Mouse (Mus musculus): ENCODE measurements around the gene Olfr524. TPM values are rescaled to one million over a fixed set of nuclear protein-coding genes. Genes with fewer than 3 reads are reported as not detected.

Olfr524 gene
- total and polyA plus RNA-seq, 2 experiments from 2014 or later: not detected

DNA sequence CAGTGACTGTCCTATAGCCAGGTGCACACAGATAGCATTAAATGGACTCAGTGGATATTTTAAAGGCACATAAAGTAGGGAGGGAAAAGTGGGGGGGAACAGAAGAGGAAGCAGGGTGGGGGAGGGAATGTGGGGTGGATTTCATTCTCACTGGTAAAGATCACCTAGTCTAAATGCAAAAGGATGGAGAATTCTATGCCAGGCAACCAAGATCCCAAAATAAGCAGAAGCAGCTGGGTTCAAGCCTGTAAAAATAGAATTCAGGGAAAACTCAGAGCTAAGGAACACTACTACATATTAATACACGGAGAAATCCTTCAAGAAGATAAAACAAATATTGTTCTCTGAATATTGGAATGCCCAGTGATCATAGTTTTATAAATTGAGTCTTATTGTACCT lies 37.8 kb downstream of the Olfr524 start:
- Histone ChIP-seq H3K4me2 (ENCODE audit: low read depth, low read length) (no peak overlapping the region), H3K4me1 (ENCODE audit: control insufficient read depth, insufficient read depth) (no peaks in the 10 kb centered on the region), H3K27ac (ENCODE audit: low read depth) (no peak overlapping the region), H3K27me3 (ENCODE audit: control insufficient read depth, insufficient read depth, low read length) (no peaks in the 10 kb centered on the region), H3K9ac (replicated peaks; ENCODE audit: low read depth, low read length) (no peak overlapping the region), H3K9me3 (replicated peaks; ENCODE audit: control insufficient read depth, low read length) (no peaks in the 10 kb centered on the region), H3K4me3 (ENCODE audit: low read depth, low read length) (no peak overlapping the region), H3K36me3 (replicated peaks; ENCODE audit: control insufficient read depth, insufficient read depth, low read length) (no peaks in the 10 kb centered on the region)
- 55% methylated on average over 1 of the region's 1 CpGs for WGBS
- DNase-seq (ENCODE audit: low spot score) (no peak), ATAC-seq (ENCODE audit: insufficient read depth, low read depth) (no peak)
- no peak for TF ChIP-seq CTCF (IDR thresholded peaks at IDR 0.05; ENCODE audit: low read depth)
- no peak for TF ChIP-seq EP300 (IDR thresholded peaks at IDR 0.05; ENCODE audit: low read depth)

DNA sequence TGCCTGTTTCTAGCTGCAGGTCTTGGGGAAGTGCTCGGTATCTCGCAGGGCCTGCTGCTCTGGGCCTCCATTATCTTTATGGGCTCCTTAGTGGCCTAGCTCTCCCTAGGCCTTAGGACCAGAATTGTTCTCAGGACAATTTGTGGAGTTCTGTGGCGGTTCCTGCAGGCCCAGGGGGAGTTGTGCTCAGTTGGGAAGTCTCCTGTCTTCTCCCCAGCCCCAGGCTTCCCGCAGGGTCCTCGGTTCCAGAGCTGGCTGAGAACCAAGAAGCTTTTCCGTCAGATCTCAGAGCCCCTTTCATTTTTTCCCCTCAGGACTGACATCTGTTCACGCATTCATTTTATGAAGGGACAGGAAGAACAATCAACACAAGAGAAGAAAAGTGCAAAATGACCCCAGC lies 41.1 kb downstream of the Olfr524 start, which contains the start of gene Olfr522:
TSS of gene Olfr522 (minus strand) at position 101 of the 400 bp plus-strand sequence.
- Histone ChIP-seq H3K4me3 (ENCODE audit: low read depth, low read length) (no peak within 1 kb of the TSS), H3K9ac (replicated peaks; ENCODE audit: low read depth, low read length) (no peak within 1 kb of the TSS), H3K9me3 (replicated peaks; ENCODE audit: control insufficient read depth, low read length) (no peaks in the 10 kb centered on the region), H3K4me2 (ENCODE audit: low read depth, low read length) (no peak within 1 kb of the TSS), H3K4me1 (ENCODE audit: control insufficient read depth, insufficient read depth) (no peaks in the 10 kb centered on the region), H3K27ac (ENCODE audit: low read depth) (no peak within 1 kb of the TSS), H3K27me3 (ENCODE audit: control insufficient read depth, insufficient read depth, low read length) (no peaks in the 10 kb centered on the region), H3K36me3 (replicated peaks; ENCODE audit: control insufficient read depth, insufficient read depth, low read length) (no peaks in the 10 kb centered on the region)
- no peak for TF ChIP-seq EP300 (IDR thresholded peaks at IDR 0.05; ENCODE audit: low read depth)
- TF ChIP-seq CTCF (IDR thresholded peaks at IDR 0.05; ENCODE audit: low read depth): no peak
- no peak for ATAC-seq (ENCODE audit: insufficient read depth, low read depth)
- DNase-seq (ENCODE audit: low spot score): no peak
- 66% methylated on average over 7 of the region's 7 CpGs for WGBS

DNA sequence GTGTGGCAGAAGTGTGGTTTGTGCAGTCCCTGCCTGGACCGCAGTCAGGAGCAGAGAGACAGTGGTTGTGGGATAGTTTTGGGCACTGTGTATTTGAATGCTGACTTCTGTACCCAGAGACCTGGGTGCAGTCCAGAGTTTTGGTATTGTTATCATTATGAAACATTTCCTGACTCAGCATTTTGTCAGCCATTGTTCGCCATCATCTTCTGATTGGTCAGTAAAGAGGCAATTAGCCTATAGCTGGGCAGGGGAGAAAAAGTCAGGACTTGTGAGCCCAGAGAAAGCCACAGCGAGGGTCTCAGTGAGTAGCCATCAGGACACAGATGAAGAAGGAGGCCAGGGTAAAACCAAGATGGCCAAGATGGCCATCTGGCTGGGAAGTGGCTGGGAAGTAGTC lies 45.4 kb downstream of the Olfr524 start:
- no peaks in the 10 kb centered on the region for H3K36me3 ChIP-seq (replicated peaks; ENCODE audit: control insufficient read depth, insufficient read depth, low read length)
- DNase-seq (ENCODE audit: low spot score) (no peak), ATAC-seq (ENCODE audit: insufficient read depth, low read depth) (no peak)
- H3K27ac ChIP-seq (ENCODE audit: low read depth): no peak overlapping the region
- no peaks in the 10 kb centered on the region for H3K9me3 ChIP-seq (replicated peaks; ENCODE audit: control insufficient read depth, low read length)
- TF ChIP-seq EP300 (IDR thresholded peaks at IDR 0.05; ENCODE audit: low read depth) (no peak), CTCF (IDR thresholded peaks at IDR 0.05; ENCODE audit: low read depth) (no peak)
- H3K27me3 ChIP-seq (ENCODE audit: control insufficient read depth, insufficient read depth, low read length): 0 out of 2 replicates have a peak, but pooled peaks cover 2% of the 10 kb centered on the region
- no peaks in the 10 kb centered on the region for H3K4me1 ChIP-seq (ENCODE audit: control insufficient read depth, insufficient read depth)
- WGBS: 84% methylated on average over 3 of the region's 3 CpGs
- no peak overlapping the region for H3K4me3 ChIP-seq (ENCODE audit: low read depth, low read length)
- no peak overlapping the region for H3K9ac ChIP-seq (replicated peaks; ENCODE audit: low read depth, low read length)
- no peak overlapping the region for H3K4me2 ChIP-seq (ENCODE audit: low read depth, low read length)

DNA sequence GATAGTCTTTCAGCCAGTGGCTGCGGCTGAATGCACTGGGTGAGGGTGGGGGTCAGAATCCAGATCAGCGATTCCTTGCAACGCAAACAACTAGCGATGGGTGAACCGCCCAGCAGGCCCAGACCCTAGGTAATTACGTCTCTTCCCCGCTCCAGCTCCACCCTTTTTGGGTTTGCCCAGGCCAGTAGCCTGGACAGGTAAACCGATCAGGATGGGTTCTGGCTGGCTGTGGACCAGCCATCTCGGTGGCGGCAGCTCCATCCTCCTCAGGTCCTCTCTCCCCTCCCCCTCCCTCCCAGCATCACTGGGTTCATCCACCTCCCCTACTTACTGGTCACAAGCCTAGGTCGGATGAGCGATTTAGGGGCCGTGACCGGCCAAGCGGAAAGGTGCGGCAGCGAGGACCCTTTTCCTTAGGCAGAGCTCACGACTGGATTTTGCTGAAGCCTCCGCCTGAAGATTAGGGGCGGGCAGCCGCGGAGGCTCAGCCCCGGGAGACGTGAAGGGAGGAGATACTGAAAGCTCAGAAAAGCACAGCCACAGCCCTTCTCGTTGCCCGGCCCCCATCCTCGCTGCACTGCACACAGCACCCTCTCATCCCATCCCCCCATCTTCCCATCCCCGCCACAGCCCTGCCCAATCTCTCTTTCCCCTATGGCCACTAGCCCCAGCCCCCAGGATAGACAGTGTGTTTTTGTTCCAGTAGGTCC lies 51.4 kb downstream of the Olfr524 start, which contains the start of gene Sprn:
TSS of gene Sprn (minus strand) at position 660 of the 710 bp plus-strand sequence.
- Histone ChIP-seq H3K4me3 (ENCODE audit: low read depth, low read length) (peak within 1 kb of the TSS; percentile 24), H3K9me3 (replicated peaks; ENCODE audit: control insufficient read depth, low read length) (no peaks in the 10 kb centered on the region), H3K27me3 (ENCODE audit: control insufficient read depth, insufficient read depth, low read length) (peaks cover 33% of the 10 kb centered on the region), H3K27ac (ENCODE audit: low read depth) (no peak within 1 kb of the TSS), H3K4me2 (ENCODE audit: low read depth, low read length) (peak within 1 kb of the TSS; percentile 24), H3K4me1 (ENCODE audit: control insufficient read depth, insufficient read depth) (no peaks in the 10 kb centered on the region), H3K36me3 (replicated peaks; ENCODE audit: control insufficient read depth, insufficient read depth, low read length) (no peaks in the 10 kb centered on the region), H3K9ac (replicated peaks; ENCODE audit: low read depth, low read length) (no peak within 1 kb of the TSS)
- ATAC-seq (ENCODE audit: insufficient read depth, low read depth) (no peak), DNase-seq (ENCODE audit: low spot score) (no peak)
- TF ChIP-seq EP300 (IDR thresholded peaks at IDR 0.05; ENCODE audit: low read depth) (no peak), CTCF (IDR thresholded peaks at IDR 0.05; ENCODE audit: low read depth) (no peak)
- 6% methylated on average over 28 of the region's 28 CpGs for WGBS

DNA sequence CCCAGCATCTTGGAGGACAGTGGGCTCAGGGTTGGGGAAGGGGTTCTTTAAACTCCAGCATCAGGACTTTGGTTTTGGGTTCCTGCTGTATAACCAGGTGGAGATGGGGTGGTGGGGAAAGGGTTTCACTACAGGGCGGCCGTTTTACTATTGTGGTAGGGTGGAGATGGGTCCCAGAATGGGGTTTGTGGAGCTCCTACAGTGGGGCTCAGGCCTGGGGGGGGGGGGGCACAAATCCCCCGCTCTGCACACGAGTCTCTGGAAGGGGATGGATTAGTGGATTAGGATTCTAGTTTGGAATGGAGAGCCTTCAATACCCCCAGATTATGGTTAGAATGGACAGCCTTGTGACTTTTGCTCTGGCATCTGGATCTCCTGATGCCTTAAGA lies 51.9 kb downstream of the Olfr524 start:
- no peaks in the 10 kb centered on the region for H3K36me3 ChIP-seq (replicated peaks; ENCODE audit: control insufficient read depth, insufficient read depth, low read length)
- 13% methylated on average over 4 of the region's 4 CpGs for WGBS
- no peak overlapping the region for H3K4me2 ChIP-seq (ENCODE audit: low read depth, low read length)
- TF ChIP-seq CTCF (IDR thresholded peaks at IDR 0.05; ENCODE audit: low read depth) (no peak), EP300 (IDR thresholded peaks at IDR 0.05; ENCODE audit: low read depth) (no peak)
- 0 out of 2 replicates have a peak overlapping the region, but pooled peaks have one; percentile 24 for H3K4me3 ChIP-seq (ENCODE audit: low read depth, low read length)
- no peak for ATAC-seq (ENCODE audit: insufficient read depth, low read depth)
- H3K4me1 ChIP-seq (ENCODE audit: control insufficient read depth, insufficient read depth): no peaks in the 10 kb centered on the region
- no peaks in the 10 kb centered on the region for H3K9me3 ChIP-seq (replicated peaks; ENCODE audit: control insufficient read depth, low read length)
- no peak for DNase-seq (ENCODE audit: low spot score)
- no peak overlapping the region for H3K9ac ChIP-seq (replicated peaks; ENCODE audit: low read depth, low read length)
- H3K27ac ChIP-seq (ENCODE audit: low read depth): no peak overlapping the region
- H3K27me3 ChIP-seq (ENCODE audit: control insufficient read depth, insufficient read depth, low read length): peaks cover 30% of the 10 kb centered on the region

Data from heart, postnatal 0 days (tissue).